Mouse (Mus musculus) limb, embryonic 14.5 days (tissue): ENCODE data around the gene 2610318N02Rik. TPM values are rescaled to one million over a fixed set of nuclear protein-coding genes. Genes with fewer than 3 reads are reported as not detected.
A peak's percentile ranks its signal among the peaks of the same experiment; 100 is the strongest.

Experiments used
- ATAC-seq: fragments of 200-750 bp; cut with Nextera tagmentation; 2 replicates; pipeline ENCODE4 v1.8.0; 2017; ENCODE audit warnings: low read depth, moderate number of reproducible peaks, moderate TSS enrichment; ENCODE audit not compliant: low FRiP score
- DNase-seq: peaks from one replicate; pipeline ENCODE4 v3.0.0-alpha.2; 2015; ENCODE audit warnings: low spot score
- H3K27ac ChIP-seq: fragments of 300-500 bp; sonication (generic); replicated peaks from 2 replicates; pipeline ENCODE4 v1.5.1; 2014; ENCODE audit warnings: low read depth, mild to moderate bottlenecking, low read length, moderate library complexity, mixed read lengths
- H3K27me3 ChIP-seq: fragments of 300-500 bp; sonication (generic); 2 replicates; pipeline ENCODE4 v1.6.1; 2014; ENCODE audit warnings: low read length, mixed read lengths; ENCODE audit not compliant: control insufficient read depth, insufficient read depth
- H3K36me3 ChIP-seq: fragments of 300-500 bp; sonication (generic); 2 replicates; pipeline ENCODE4 v1.6.1; 2014; ENCODE audit warnings: mild to moderate bottlenecking, low read length, moderate library complexity, mixed read lengths; ENCODE audit not compliant: control insufficient read depth, insufficient read depth
- H3K4me1 ChIP-seq: fragments of 300-500 bp; sonication (generic); 2 replicates; pipeline ENCODE4 v1.6.1; 2014; ENCODE audit warnings: antibody characterized with exemption, low read length, mixed read lengths; ENCODE audit not compliant: control insufficient read depth, insufficient read depth
- H3K4me2 ChIP-seq: fragments of 300-500 bp; sonication (generic); replicated peaks from 2 replicates; pipeline ENCODE4 v1.6.1; 2014; ENCODE audit warnings: low read depth, mild to moderate bottlenecking, low read length, moderate library complexity; ENCODE audit not compliant: severe bottlenecking
- H3K4me3 ChIP-seq: fragments of 300-500 bp; sonication (generic); replicated peaks from 2 replicates; pipeline ENCODE4 v1.5.1; 2014; ENCODE audit warnings: low read length
- H3K9ac ChIP-seq: fragments of 300-500 bp; sonication (generic); 2 replicates; pipeline ENCODE4 v1.6.1; 2014; ENCODE audit warnings: mild to moderate bottlenecking, low read depth, low read length, moderate library complexity; ENCODE audit not compliant: severe bottlenecking
- H3K9me3 ChIP-seq: fragments of 300-500 bp; sonication (generic); 2 replicates; pipeline ENCODE4 v1.6.1; 2016; ENCODE audit warnings: low read length; ENCODE audit not compliant: control insufficient read depth
- POLR2A ChIP-seq: fragments of 200-500 bp; IDR thresholded peaks from 2 replicates; pipeline ENCODE4 v1.8.0; 2012; ENCODE audit warnings: inconsistent platforms, mild to moderate bottlenecking, moderate library complexity, borderline replicate concordance; ENCODE audit not compliant: insufficient read depth, insufficient read length; ENCODE audit errors: extremely low read depth
- WGBS: fragments of 180-500 bp; shearing (Covaris S2); extraction: QIAGEN DNeasy Blood & Tissue Kit; methylation state at CpG from one replicate; pipeline ENCODE4 v1.1.7; 2014; 5-methylcytosine and 5-hydroxymethylcytosine counted together
- polyA plus RNA-seq, 2 experiments: library from polyadenylated mRNA; depleted of rRNA in 1 of 2; stranded (reverse) in 1 of 2; unstranded in 1 of 2; fragments of >200 nt; fragmentation: Nextera tagmentation in 1 of 2; extraction: Ambion mirVana in 1 of 2; gene quantifications; 2 replicates each; pipeline versions ENCODE4 v1.2.1 to v1.2.3; 2012 to 2014

The 2610318N02Rik gene
- polyA plus RNA-seq, 2 experiments = 26.4 to 52.6 TPM

DNA sequence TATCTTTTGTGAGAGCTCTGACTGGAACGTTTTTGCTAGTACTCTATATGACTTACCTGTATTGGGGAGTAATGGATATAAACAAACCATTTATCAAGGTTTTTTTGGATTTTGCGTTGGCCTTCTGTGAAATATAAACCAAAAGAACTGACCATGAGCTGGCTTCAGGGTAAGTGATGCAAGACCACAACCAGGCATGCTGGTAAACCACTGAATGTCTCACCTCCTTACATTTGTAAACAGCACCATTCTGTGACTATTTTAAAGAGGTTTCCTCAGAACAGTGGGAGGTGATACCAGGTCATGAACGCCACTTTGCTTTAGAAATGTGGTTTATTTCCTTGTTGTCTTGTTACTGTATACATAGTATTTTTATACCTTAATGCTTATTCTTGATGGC lies 38.7 kb downstream of the 2610318N02Rik start:
- WGBS = 88% methylated on average over 3 of the region's 3 CpGs
- no peak for TF ChIP-seq POLR2A
- no peaks in the 10 kb centered on the region for H3K27me3 ChIP-seq
- no peak overlapping the region for H3K4me2 ChIP-seq
- H3K27ac ChIP-seq = no peak overlapping the region
- H3K4me1 ChIP-seq = no peaks in the 10 kb centered on the region
- ATAC-seq (no peak), DNase-seq (no peak)
- H3K9ac ChIP-seq = no peak overlapping the region
- H3K36me3 ChIP-seq = peaks cover 89% of the 10 kb centered on the region
- H3K9me3 ChIP-seq = no peaks in the 10 kb centered on the region
- no peak overlapping the region for H3K4me3 ChIP-seq

DNA sequence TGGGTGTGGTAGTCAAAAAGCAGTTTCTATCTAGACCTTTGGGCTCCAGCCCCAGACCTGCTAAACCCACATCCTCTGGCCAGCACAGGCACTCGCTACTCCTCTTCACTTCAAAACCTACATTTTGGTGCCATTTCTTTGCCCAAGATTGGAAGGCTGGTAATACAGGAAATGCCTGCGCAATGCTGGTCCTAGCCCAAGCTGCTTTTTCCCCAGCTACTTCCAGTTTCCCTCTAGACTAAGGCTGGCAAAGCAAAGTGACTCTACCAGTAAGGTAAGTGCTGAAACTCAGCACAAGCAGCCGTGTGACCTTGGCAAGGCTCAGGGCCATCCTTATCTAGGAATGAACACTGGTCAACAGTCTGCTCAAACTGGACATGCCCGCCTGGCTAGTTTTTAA lies 39.3 kb downstream of the 2610318N02Rik start:
- Histone ChIP-seq H3K27me3 (no peaks in the 10 kb centered on the region), H3K4me3 (no peak overlapping the region), H3K9me3 (no peaks in the 10 kb centered on the region), H3K4me2 (no peak overlapping the region), H3K27ac (no peak overlapping the region), H3K4me1 (no peaks in the 10 kb centered on the region), H3K36me3 (peaks cover 83% of the 10 kb centered on the region), H3K9ac (no peak overlapping the region)
- no peak for DNase-seq
- WGBS = 91% methylated on average over 4 of the region's 4 CpGs
- no peak for ATAC-seq
- TF ChIP-seq POLR2A = no peak

DNA sequence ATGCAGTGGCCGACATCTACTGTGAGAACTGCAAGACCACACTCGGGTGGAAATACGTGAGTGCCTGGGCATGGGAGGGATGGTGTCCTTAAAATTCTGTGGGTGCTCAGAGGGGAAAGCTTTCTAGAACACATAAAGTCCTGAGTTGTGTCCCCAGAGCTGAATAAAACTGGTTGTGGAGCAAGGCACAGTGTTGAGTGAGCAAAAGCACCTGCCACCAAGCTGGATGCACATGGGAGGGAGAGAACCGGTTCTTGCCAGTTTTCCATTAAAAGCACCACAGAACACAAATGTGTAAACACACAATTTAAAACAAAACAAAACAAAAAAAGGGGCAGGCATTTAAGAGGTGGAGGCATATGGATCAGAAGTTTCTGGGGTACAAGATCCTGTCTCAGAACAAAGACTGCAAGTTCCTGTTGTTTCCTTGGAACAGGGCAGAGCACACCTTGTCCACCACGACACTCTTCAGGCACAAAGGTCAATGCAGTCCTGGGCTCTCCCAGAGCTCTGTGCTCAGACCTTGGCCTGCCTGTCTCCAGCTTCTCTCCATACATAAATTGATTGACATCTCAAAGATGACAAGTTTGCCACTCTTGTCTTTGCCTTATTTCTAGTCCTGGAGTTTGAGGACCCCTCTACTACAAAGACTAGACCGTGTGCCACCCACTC lies 42.7 kb downstream of the 2610318N02Rik start:
- Histone ChIP-seq H3K27me3 (no peaks in the 10 kb centered on the region), H3K9me3 (no peaks in the 10 kb centered on the region), H3K4me1 (no peaks in the 10 kb centered on the region), H3K9ac (no peak overlapping the region), H3K36me3 (peaks cover 71% of the 10 kb centered on the region), H3K4me3 (no peak overlapping the region), H3K27ac (no peak overlapping the region), H3K4me2 (no peak overlapping the region)
- 86% methylated on average over 6 of the region's 6 CpGs for WGBS
- ATAC-seq (no peak), DNase-seq (no peak)
- TF ChIP-seq POLR2A = no peak

DNA sequence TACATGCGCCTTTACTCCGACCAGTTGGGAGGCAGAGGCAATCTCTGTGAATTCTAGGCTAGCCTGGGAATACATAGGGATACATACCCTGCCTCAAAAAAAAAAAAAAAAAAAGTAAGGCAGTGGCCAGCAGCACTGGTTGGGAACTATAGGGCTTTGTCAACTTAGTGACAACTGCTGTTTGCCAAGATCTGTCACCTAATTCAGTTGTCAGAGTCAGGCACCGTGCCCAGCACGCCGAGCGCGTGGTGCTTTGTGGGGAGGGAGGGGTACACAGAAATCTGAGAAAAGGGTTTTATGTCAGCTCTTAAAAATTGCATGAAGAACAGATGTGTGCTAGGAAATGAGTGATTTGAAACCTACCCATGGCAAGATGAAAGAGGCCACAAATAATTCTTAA lies 46.9 kb downstream of the 2610318N02Rik start:
- Histone ChIP-seq H3K27ac (no peak overlapping the region), H3K9me3 (peaks cover 3% of the 10 kb centered on the region; the same call in 1 of the 2 replicates), H3K4me3 (no peak overlapping the region), H3K4me1 (no peaks in the 10 kb centered on the region), H3K36me3 (peaks cover 44% of the 10 kb centered on the region), H3K4me2 (no peak overlapping the region), H3K9ac (no peak overlapping the region), H3K27me3 (no peaks in the 10 kb centered on the region)
- ATAC-seq = peak; percentile 34; the same call in 1 of the 2 replicates
- no peak for TF ChIP-seq POLR2A
- WGBS = 58% methylated on average over 7 of the region's 7 CpGs
- no peak for DNase-seq

DNA sequence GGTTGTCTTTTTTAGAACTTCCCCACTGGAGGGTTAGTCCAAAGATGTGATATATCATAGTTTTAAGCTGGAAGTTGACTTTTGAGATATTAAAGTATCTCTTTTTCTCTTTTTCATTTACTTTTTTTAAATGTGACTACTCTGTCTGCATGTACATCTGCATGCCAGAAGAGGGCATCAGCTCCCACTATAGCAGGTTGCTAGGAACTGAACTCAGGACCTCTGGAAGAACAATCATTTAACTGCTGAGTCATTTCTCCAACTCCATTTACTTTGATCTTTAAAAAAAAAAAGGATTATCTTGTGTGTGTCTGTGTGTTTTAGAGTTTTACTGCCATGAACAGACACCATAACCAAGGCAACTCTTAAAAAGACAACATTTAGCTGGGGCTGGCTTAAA lies 48.1 kb downstream of the 2610318N02Rik start:
- DNase-seq (no peak), ATAC-seq (no peak)
- Histone ChIP-seq H3K4me3 (no peak overlapping the region), H3K9me3 (peaks cover 3% of the 10 kb centered on the region; the same call in 1 of the 2 replicates), H3K27me3 (no peaks in the 10 kb centered on the region), H3K4me1 (no peaks in the 10 kb centered on the region), H3K9ac (no peak overlapping the region), H3K4me2 (no peak overlapping the region), H3K27ac (no peak overlapping the region), H3K36me3 (peaks cover 35% of the 10 kb centered on the region)
- no peak for TF ChIP-seq POLR2A

DNA sequence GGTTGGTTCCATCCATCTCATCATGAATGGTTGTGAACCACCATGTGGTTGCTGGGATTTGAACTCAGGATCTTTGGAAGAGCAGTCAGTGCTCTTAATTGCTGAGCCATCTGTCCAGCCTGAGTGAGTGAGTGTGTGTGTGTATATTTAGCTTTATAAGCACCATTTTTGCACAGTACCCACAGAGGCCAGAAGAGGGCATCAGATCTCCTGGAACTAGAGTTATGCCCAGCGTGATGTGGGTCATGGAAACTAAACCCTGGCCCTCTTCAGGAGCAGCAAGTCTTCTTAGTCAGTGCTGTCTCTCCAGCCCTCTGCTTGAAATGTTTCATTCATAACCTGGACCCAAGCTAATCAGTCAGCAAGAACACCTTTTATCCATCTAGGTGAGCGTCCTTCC lies 48.7 kb downstream of the 2610318N02Rik start:
- Histone ChIP-seq H3K4me2 (no peak overlapping the region), H3K9me3 (peaks cover 3% of the 10 kb centered on the region; the same call in 1 of the 2 replicates), H3K4me3 (no peak overlapping the region), H3K36me3 (peaks cover 35% of the 10 kb centered on the region), H3K27me3 (no peaks in the 10 kb centered on the region), H3K27ac (no peak overlapping the region), H3K4me1 (no peaks in the 10 kb centered on the region), H3K9ac (no peak overlapping the region)
- no peak for ATAC-seq
- DNase-seq = no peak
- 96% methylated on average over 2 of the region's 2 CpGs for WGBS
- TF ChIP-seq POLR2A = no peak
